Mouse (Mus musculus): ENCODE results near the gene Acot3. TPM values are rescaled to one million over a fixed set of nuclear protein-coding genes. Genes with fewer than 3 reads are reported as not detected.

Acot3 gene
- 0.14 and 0.78 TPM in 2 replicates for polyA plus RNA-seq (2015; fragmentation: Nextera tagmentation; extraction: Ambion mirVana)

DNA sequence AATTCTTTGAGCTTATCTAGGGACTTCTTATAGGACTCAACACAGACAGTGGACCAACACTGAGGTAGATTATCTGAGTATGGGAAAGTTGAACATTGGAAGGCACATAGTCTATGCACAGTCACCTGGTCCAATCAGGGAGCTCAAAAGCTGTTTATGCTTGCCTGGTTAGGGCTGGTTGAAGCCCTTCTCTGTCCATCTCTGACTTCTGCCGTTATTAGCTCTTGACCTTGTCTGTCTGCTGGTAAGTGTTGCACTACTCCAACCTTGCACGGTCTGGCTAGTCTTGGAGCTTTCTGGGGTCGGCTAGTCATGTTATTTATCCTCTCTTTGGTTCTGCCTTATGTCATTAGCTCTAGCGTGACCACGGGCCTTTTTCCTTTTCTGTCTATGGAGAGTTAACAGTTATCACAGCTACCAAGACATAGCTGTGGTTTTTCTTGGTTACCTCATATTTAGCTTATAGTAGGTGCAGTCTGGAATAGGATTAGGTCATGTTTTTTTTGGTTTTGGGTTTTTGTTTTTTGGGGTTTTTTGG lies at the start of gene Acot3:
Gene Acot3, plus strand, starts transcription at position 208 of the 538 bp plus-strand sequence.

DNA sequence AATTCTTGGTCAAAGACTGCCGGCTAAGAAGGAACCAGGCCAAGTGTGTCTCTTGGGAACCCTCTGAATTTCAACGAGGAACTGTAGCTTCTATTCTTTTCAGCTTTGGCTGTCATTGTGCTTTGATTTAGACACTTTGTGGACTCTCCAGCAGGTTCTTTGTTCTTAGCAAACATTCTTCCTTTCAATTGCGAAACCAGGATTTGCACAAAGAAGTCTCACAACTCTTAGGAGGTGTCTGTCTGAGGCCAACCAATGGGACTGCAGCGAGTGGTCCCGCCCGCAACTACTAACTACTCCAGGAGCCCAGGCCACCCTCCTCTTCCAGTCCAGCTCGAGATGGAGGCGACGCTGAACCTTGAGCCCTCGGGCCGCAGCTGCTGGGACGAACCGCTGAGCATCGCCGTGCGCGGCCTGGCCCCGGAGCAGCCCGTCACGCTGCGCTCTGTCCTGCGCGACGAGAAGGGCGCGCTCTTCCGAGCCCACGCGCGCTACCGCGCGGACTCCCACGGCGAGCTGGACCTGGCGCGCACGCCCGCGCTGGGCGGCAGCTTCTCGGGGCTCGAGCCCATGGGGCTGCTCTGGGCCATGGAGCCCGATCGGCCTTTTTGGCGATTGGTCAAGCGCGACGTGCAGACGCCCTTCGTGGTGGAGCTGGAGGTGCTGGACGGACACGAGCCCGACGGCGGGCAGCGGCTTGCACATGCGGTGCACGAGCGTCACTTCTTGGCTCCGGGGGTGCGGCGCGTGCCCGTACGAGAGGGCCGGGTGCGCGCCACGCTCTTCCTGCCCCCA lies 42.6 kb upstream of the Acot3 start, which contains the start of gene Acot1:
Gene Acot1, plus strand, starts transcription at position 320 of the 795 bp plus-strand sequence.

DNA sequence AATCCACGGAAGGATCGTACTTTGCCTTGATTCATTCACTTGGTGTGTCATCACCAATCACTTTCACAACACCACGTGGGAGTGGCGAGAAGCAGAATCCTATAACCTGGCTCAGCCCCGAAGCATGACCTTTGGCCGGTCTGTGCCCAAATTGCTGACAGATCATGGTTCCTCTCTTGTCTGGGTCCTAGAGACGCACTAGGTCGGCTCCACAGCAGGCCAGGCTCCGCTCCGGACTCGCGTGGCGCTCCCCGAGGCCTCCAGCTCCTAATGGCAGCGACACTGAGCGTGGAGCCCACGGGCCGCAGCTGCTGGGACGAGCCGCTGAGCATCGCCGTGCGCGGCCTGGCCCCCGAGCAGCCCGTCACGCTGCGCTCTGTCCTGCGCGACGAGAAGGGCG lies 13.7 kb upstream of the Acot3 start, which contains the start of gene Acot4:
Gene Acot4, plus strand, starts transcription at position 139 of the 400 bp plus-strand sequence.

DNA sequence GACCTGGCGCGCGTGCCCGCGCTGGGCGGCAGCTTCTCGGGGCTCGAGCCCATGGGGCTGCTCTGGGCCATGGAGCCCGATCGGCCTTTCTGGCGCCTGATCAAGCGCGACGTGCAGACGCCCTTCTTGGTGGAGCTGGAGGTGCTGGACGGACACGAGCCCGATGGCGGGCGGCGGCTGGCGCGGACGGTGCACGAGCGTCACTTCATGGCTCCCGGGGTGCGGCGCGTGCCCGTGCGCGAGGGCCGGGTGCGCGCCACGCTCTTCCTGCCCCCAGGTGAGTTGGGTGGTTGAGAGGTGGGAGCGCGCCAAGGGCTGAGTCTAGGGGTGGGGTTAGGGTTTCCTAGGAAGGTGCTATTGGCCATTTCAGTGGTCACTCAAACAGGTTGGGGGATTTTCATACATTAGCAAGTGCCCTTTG lies 13.2 kb upstream of the Acot3 start, which contains the start of gene Gm49366:
Gene Gm49366, plus strand, starts transcription at position 245 of the 421 bp plus-strand sequence.

DNA sequence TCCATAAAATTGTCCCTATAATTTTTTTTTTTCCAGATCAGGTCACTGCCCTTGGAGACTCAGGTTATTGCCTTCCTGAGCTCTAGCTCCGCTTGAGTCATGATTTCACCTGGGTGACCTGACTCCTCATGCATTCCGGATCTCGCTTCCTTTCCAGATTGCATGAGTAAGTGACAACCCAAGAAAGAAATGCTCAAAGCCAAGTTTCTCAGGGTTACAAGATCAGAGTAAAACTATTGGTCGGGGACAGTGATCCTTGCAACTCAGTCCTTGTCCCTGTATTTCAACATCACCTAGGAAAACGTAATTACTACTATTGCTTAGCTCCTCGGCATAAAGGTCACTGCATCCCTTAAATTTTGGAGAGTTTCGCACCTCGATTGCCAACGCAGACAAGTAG lies 17.0 kb downstream of the Acot3 start, which contains the start of gene Acot5:
Gene Acot5, plus strand, starts transcription at position 340 of the 400 bp plus-strand sequence.

DNA sequence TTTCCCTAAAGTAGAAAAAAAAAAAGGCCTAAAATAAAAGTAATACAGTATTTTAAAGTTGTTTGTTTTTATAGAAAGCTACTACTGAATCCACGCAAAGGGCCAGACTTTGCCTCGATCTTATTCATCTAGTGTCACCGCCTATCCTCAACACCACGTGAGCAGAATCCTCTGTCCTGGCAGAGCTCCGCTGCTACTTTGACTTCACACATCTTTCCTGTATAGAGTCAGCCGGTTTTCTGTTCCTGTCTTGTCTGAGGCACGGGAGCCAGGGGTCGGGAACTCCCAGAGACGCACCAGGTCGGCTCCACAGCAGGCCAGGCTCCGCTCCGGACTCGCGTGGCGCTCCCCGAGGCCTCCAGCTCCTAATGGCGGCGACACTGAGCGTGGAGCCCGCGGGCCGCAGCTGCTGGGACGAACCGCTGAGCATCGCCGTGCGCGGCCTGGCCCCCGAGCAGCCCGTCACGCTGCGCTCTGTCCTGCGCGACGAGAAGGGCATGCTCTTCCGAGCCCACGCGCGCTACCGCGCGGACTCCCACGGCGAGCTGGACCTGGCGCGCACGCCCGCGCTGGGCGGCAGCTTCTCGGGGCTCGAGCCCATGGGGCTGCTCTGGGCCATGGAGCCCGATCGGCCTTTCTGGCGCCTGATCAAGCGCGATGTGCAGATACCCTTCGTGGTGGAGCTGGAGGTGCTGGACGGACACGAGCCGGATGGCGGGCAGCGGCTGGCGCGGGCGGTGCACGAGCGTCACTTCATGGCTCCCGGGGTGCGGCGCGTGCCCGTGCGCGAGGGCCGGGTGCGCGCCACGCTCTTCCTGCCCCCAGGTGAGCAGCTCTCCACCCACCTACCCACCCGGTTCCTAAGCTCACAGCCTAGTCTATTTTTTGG lies 48.9 kb downstream of the Acot3 start, which contains the start of gene Acot6:
Gene Acot6, plus strand, starts transcription at position 51 of the 889 bp plus-strand sequence.

Other genes with a start within 250 kb of the Acot3 start
- gene Numb, start 130.2 kb upstream of the Acot3 start, polyA plus RNA-seq (2015; fragmentation: Nextera tagmentation; extraction: Ambion mirVana): 13.6 and 14.2 TPM in 2 replicates
- gene Riox1, start 101.5 kb upstream of the Acot3 start, polyA plus RNA-seq (2015; fragmentation: Nextera tagmentation; extraction: Ambion mirVana): 3.3 and 4.5 TPM in 2 replicates
- not detected in 2 replicates for gene Heatr4, start 67.3 kb upstream of the Acot3 start, polyA plus RNA-seq (2015; fragmentation: Nextera tagmentation; extraction: Ambion mirVana)
- gene Acot2, start 64.3 kb upstream of the Acot3 start, polyA plus RNA-seq (2015; fragmentation: Nextera tagmentation; extraction: Ambion mirVana): 70.7 and 99.4 TPM in 2 replicates
- gene Acot1, start 42.7 kb upstream of the Acot3 start, polyA plus RNA-seq (2015; fragmentation: Nextera tagmentation; extraction: Ambion mirVana): 38.2 and 41.2 TPM in 2 replicates
- gene Acot4, start 13.8 kb upstream of the Acot3 start, polyA plus RNA-seq (2015; fragmentation: Nextera tagmentation; extraction: Ambion mirVana): 0.67 and 2.2 TPM in 2 replicates
- not detected in 2 replicates for gene Gm49366, start 13.2 kb upstream of the Acot3 start, polyA plus RNA-seq (2015; fragmentation: Nextera tagmentation; extraction: Ambion mirVana)
- 0.14 and 1.3 TPM in 2 replicates for gene Acot5, start 17.2 kb downstream of the Acot3 start, polyA plus RNA-seq (2015; fragmentation: Nextera tagmentation; extraction: Ambion mirVana)
- 1.7 and 1.9 TPM in 2 replicates for gene Acot6, start 48.5 kb downstream of the Acot3 start, polyA plus RNA-seq (2015; fragmentation: Nextera tagmentation; extraction: Ambion mirVana)
- 2.4 and 3.0 TPM in 2 replicates for gene Dnal1, start 62.2 kb downstream of the Acot3 start, polyA plus RNA-seq (2015; fragmentation: Nextera tagmentation; extraction: Ambion mirVana)
- gene Pnma1, start 96.3 kb downstream of the Acot3 start, polyA plus RNA-seq (2015; fragmentation: Nextera tagmentation; extraction: Ambion mirVana): 0.23 and 0.26 TPM in 2 replicates
- gene Elmsan1, start 166.7 kb downstream of the Acot3 start, polyA plus RNA-seq (2015; fragmentation: Nextera tagmentation; extraction: Ambion mirVana): 4.9 and 5.7 TPM in 2 replicates
- gene Ptgr2, start 233.1 kb downstream of the Acot3 start, polyA plus RNA-seq (2015; fragmentation: Nextera tagmentation; extraction: Ambion mirVana): 64.0 and 72.2 TPM in 2 replicates